Mouse (Mus musculus): ENCODE data around the gene Gm10192. TPM values are rescaled to one million over a fixed set of nuclear protein-coding genes. Genes with fewer than 3 reads are reported as not detected.

The Gm10192 gene
- polyA plus RNA-seq, 2 experiments = not detected

DNA sequence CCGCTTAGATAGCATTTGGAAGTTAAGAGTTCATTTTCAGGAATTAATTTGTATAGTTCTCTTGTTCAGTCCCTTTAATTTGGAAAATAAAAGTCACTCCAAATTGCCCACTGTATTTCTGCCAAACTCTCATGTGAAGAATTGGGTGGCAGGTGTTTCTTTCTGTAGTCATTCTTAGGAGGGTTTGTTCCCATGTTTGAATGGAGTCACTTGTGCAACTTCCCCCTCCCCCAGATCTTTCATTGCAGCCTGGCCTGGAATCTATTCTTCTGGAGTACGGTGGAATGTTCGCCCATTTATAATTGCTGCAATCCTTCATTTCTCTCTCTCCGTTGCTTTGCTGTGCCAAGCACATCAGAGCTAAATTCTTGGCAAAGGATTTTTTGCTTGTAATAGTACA is 10.2 kb upstream of the Gm10192 start:
- TF ChIP-seq CTCF (IDR thresholded peaks at IDR 0.05; ENCODE audit: low read depth) (no peak), EP300 (IDR thresholded peaks at IDR 0.05; ENCODE audit: low read depth) (no peak)
- no peak for ATAC-seq (ENCODE audit: insufficient read depth)
- Histone ChIP-seq H3K4me2 (ENCODE audit: low read depth) (no peak overlapping the region), H3K36me3 (replicated peaks; ENCODE audit: control insufficient read depth, insufficient read depth, low read depth) (no peaks in the 10 kb centered on the region), H3K27ac (no peak overlapping the region), H3K9ac (replicated peaks) (no peak overlapping the region), H3K27me3 (ENCODE audit: control insufficient read depth, insufficient read depth, low read length) (no peaks in the 10 kb centered on the region), H3K4me3 (ENCODE audit: insufficient read depth in 1 of 2, low read depth in 2 of 2, low read length in 2 of 2) (no peak overlapping the region), H3K9me3 (ENCODE audit: control insufficient read depth, low read length) (no peaks in the 10 kb centered on the region), H3K4me1 (replicated peaks; ENCODE audit: control insufficient read depth in 2 of 2, insufficient read depth in 2 of 2, low read length in 1 of 2) (no peaks in the 10 kb centered on the region)
- WGBS (ENCODE audit: insufficient replicate concordance) = 57% methylated on average over 4 of the region's 4 CpGs
- no peak for DNase-seq (ENCODE audit: low read depth in 3 of 3, low spot score in 3 of 3)

DNA sequence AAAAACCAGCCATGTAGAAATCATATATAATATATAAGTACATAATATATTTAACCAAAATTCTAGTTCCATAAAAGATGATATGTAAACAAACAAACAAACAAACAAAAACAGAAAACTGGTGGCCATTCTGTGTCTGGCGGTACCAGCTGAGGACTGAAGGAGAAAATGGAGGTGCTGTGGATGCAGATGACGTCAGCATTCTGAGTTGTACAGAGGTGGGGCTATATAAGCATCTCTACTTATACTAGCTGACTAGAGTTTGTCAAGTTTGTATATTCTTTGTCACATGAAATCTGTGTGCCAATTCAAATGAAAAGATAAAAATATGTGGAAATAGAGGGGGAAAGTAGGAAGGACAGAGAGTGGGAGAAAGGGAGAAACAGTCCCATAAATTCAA is 9.6 kb upstream of the Gm10192 start:
- DNase-seq (ENCODE audit: low read depth in 3 of 3, low spot score in 3 of 3) (no peak), ATAC-seq (ENCODE audit: insufficient read depth) (no peak)
- whole genome bisulfite sequencing (ENCODE audit: insufficient replicate concordance) = 51% methylated on average over 2 of the region's 2 CpGs
- TF ChIP-seq EP300 (IDR thresholded peaks at IDR 0.05; ENCODE audit: low read depth) (no peak), CTCF (IDR thresholded peaks at IDR 0.05; ENCODE audit: low read depth) (no peak)
- no peaks in the 10 kb centered on the region for H3K27me3 ChIP-seq (ENCODE audit: control insufficient read depth, insufficient read depth, low read length)
- H3K9me3 ChIP-seq (ENCODE audit: control insufficient read depth, low read length) = no peaks in the 10 kb centered on the region
- no peak overlapping the region for H3K27ac ChIP-seq
- H3K9ac ChIP-seq (replicated peaks) = no peak overlapping the region
- no peak overlapping the region for H3K4me3 ChIP-seq (ENCODE audit: insufficient read depth in 1 of 2, low read depth in 2 of 2, low read length in 2 of 2)
- no peaks in the 10 kb centered on the region for H3K4me1 ChIP-seq (replicated peaks; ENCODE audit: control insufficient read depth in 2 of 2, insufficient read depth in 2 of 2, low read length in 1 of 2)
- no peaks in the 10 kb centered on the region for H3K36me3 ChIP-seq (replicated peaks; ENCODE audit: control insufficient read depth, insufficient read depth, low read depth)
- H3K4me2 ChIP-seq (ENCODE audit: low read depth) = no peak overlapping the region

DNA sequence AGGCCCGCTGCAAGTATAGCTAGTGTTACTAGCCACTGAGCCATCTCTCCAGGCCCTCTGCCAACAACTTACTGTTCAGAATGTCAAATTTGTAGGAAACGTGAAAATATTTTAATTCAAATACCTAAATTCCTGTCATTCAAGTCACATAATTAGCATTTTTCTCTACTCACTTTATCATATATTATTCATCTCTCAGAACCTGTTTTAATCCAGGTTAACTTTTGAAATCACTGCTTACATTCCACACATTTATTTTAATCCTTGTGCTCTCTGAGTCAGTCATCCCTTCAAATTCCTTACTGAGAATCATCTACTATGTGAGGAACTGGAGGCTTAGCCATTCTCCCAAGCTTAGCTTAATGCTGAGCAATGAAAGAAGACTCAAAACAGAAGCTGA is 2.6 kb downstream of the Gm10192 start:
- H3K9ac ChIP-seq (replicated peaks) = no peak overlapping the region
- H3K9me3 ChIP-seq (ENCODE audit: control insufficient read depth, low read length) = no peaks in the 10 kb centered on the region
- H3K27ac ChIP-seq = no peak overlapping the region
- ATAC-seq (ENCODE audit: insufficient read depth) = no peak
- no peaks in the 10 kb centered on the region for H3K4me1 ChIP-seq (replicated peaks; ENCODE audit: control insufficient read depth in 2 of 2, insufficient read depth in 2 of 2, low read length in 1 of 2)
- TF ChIP-seq EP300 (IDR thresholded peaks at IDR 0.05; ENCODE audit: low read depth) (no peak), CTCF (IDR thresholded peaks at IDR 0.05; ENCODE audit: low read depth) (no peak)
- H3K36me3 ChIP-seq (replicated peaks; ENCODE audit: control insufficient read depth, insufficient read depth, low read depth) = no peaks in the 10 kb centered on the region
- no peak overlapping the region for H3K4me3 ChIP-seq (ENCODE audit: insufficient read depth in 1 of 2, low read depth in 2 of 2, low read length in 2 of 2)
- H3K27me3 ChIP-seq (ENCODE audit: control insufficient read depth, insufficient read depth, low read length) = no peaks in the 10 kb centered on the region
- DNase-seq (ENCODE audit: low read depth in 3 of 3, low spot score in 3 of 3) = no peak
- no peak overlapping the region for H3K4me2 ChIP-seq (ENCODE audit: low read depth)
- 36% methylated on average over 2 of the region's 2 CpGs for WGBS (ENCODE audit: insufficient replicate concordance)

DNA sequence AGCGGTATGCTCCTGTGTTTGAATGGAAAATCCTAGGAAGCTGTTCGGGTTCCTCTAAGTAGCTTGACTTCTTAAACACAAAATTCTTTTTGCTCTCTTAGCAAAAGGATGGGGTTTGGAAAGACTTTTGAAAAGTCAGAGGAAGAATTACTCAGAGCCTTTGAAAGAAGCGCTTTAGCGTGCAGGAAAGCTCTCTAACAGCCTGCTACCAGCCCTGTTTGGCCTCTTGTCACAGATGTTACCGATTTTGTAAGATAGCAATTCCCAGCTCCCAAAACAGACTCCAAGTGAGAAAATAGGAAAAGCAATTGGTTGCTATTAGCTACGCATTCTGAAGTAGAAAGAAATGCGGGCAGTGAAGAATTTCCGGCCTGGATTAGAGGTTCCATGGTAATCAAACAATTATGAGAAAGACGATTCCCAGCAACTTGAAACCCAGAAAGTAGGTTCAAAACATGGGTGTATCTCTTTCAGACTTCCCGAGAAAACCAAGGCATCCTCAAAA is 26.1 kb downstream of the Gm10192 start:
- Histone ChIP-seq H3K4me2 (ENCODE audit: low read depth) (no peak overlapping the region), H3K4me1 (replicated peaks; ENCODE audit: control insufficient read depth in 2 of 2, insufficient read depth in 2 of 2, low read length in 1 of 2) (no peaks in the 10 kb centered on the region), H3K9me3 (ENCODE audit: control insufficient read depth, low read length) (no peaks in the 10 kb centered on the region), H3K36me3 (replicated peaks; ENCODE audit: control insufficient read depth, insufficient read depth, low read depth) (no peaks in the 10 kb centered on the region), H3K27ac (no peak overlapping the region), H3K9ac (replicated peaks) (no peak overlapping the region), H3K27me3 (ENCODE audit: control insufficient read depth, insufficient read depth, low read length) (no peaks in the 10 kb centered on the region), H3K4me3 (ENCODE audit: insufficient read depth in 1 of 2, low read depth in 2 of 2, low read length in 2 of 2) (no peak overlapping the region)
- DNase-seq (ENCODE audit: low read depth in 3 of 3, low spot score in 3 of 3) (no peak), ATAC-seq (ENCODE audit: insufficient read depth) (no peak)
- 60% methylated on average over 10 of the region's 10 CpGs for WGBS (ENCODE audit: insufficient replicate concordance)
- TF ChIP-seq CTCF (IDR thresholded peaks at IDR 0.05; ENCODE audit: low read depth) = no peak
- TF ChIP-seq EP300 (IDR thresholded peaks at IDR 0.05; ENCODE audit: low read depth) = no peak

DNA sequence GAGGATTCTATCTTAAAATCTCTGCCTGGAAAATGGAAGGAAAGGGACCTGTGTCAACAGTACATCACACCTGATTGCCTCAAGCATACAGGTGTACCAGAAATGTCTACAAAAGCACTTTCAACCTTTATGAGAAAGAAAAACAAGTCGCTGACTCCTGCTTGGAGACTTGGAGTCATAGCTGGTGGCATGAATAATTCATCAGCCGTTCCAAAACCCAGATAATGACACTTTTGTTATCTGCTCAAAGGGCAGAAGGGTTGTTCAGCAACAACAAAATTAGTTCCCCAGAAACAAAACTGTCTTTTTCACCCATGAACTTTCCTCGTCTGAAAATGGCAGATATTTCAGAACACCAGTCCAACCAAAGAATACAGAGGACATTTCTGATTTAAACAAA is 26.9 kb downstream of the Gm10192 start:
- Histone ChIP-seq H3K27ac (no peak overlapping the region), H3K4me2 (ENCODE audit: low read depth) (no peak overlapping the region), H3K36me3 (replicated peaks; ENCODE audit: control insufficient read depth, insufficient read depth, low read depth) (no peaks in the 10 kb centered on the region), H3K9ac (replicated peaks) (no peak overlapping the region), H3K4me1 (replicated peaks; ENCODE audit: control insufficient read depth in 2 of 2, insufficient read depth in 2 of 2, low read length in 1 of 2) (no peaks in the 10 kb centered on the region), H3K4me3 (ENCODE audit: insufficient read depth in 1 of 2, low read depth in 2 of 2, low read length in 2 of 2) (no peak overlapping the region), H3K27me3 (ENCODE audit: control insufficient read depth, insufficient read depth, low read length) (no peaks in the 10 kb centered on the region), H3K9me3 (ENCODE audit: control insufficient read depth, low read length) (no peaks in the 10 kb centered on the region)
- DNase-seq (ENCODE audit: low read depth in 3 of 3, low spot score in 3 of 3) (no peak), ATAC-seq (ENCODE audit: insufficient read depth) (no peak)
- whole genome bisulfite sequencing (ENCODE audit: insufficient replicate concordance) = 59% methylated on average over 3 of the region's 3 CpGs
- TF ChIP-seq CTCF (IDR thresholded peaks at IDR 0.05; ENCODE audit: low read depth) = no peak
- TF ChIP-seq EP300 (IDR thresholded peaks at IDR 0.05; ENCODE audit: low read depth) = no peak

All from liver, embryonic 14.5 days (tissue).